Comparison of ENCODE assay signal across 1 mouse cellular context in the genomic region with DNA sequence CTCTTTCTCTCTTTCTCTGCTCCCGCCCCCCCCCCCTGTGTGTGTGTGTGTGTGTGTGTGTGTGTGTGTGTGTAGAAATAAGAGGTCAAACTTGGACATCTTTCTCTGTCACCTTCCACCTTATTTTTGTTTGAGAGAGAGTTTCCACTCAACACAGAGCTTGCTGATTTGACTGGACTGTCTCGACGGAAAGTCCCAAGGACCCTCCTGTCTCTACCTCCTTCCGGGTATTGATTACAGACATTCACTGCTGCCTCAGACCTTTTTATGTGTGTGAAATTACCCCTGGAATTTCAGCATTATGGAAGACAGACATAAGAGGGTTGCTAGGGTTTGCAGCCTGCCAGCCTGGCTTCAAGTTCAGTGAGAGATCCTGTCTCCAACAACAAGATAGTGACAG.
TF ChIP-seq lines count a peak whose summit lies in the region.

No protein-coding gene starts in this region.

TF ChIP-seq in CH12.LX, 34 proteins besides CTCF, POLR2A, EP300 and RAD21:
- no peak for TF ChIP-seq SIN3A (IDR thresholded peaks at IDR 0.05; ENCODE audit: low read length)
- peak; percentile 59; the same call in 1 of the 2 replicates for TF ChIP-seq IRF4 (IDR thresholded peaks at IDR 0.05; ENCODE audit: low read depth, low read length)
- TF ChIP-seq ELF1 (IDR thresholded peaks at IDR 0.05; ENCODE audit: low read depth, low read length), result peak; percentile 83
- TF ChIP-seq KAT2A (IDR thresholded peaks at IDR 0.05; ENCODE audit: insufficient replicate concordance, low read length), result no peak
- TF ChIP-seq MAFK (IDR thresholded peaks at IDR 0.05; ENCODE audit: insufficient replicate concordance, low read length), result 0 out of 2 replicates have a peak, but pooled peaks have one; percentile 17
TF ChIP-seq in CH12.LX: peak in this region for 3.
